Mouse (Mus musculus): ENCODE data around the gene Armcx4. TPM values are rescaled to one million over a fixed set of nuclear protein-coding genes. Genes with fewer than 3 reads are reported as not detected.
"Not testable (repeated sequence)": the region's sequence is repeated elsewhere in the genome, so short reads cannot be mapped to it uniquely, and the experiment has no call there.

Gene Armcx4
- polyA plus RNA-seq, 1 experiment from 2014 or later = 5.6 TPM

- 92% methylated on average over 10 of the region's 10 CpGs for WGBS
Measured at GRCm38 (mm10) chrX:134690871-134691539, 4.7 kb downstream of the Armcx4 start.

GRCm38 (mm10) chrX:134691540-134691935 lies 5.2 kb downstream of the Armcx4 start:
- Histone ChIP-seq H3K4me1 (no peaks in the 10 kb centered on the region), H3K4me3 (no peak overlapping the region), H3K36me3 (peaks cover 40% of the 10 kb centered on the region), H3K4me2 (no peak overlapping the region), H3K9ac (no peak overlapping the region), H3K27me3 (peaks cover 12% of the 10 kb centered on the region; the same call in 1 of the 2 replicates), H3K27ac (no peak overlapping the region), H3K9me3 (no peaks in the 10 kb centered on the region)
- WGBS = 88% methylated on average over 2 of the region's 2 CpGs
- ATAC-seq (ENCODE audit: insufficient number of reproducible peaks, low FRiP score, low TSS enrichment, low read depth) = no peak

More at GRCm38 (mm10) chrX:134690871-134691539, 4.7 kb downstream of the Armcx4 start:
- no peak overlapping the region for H3K4me2 ChIP-seq
- peaks cover 17% of the 10 kb centered on the region; the same call in 1 of the 2 replicates for H3K27me3 ChIP-seq
- H3K4me3 ChIP-seq = no peak overlapping the region
- no peak for ATAC-seq (ENCODE audit: insufficient number of reproducible peaks, low FRiP score, low TSS enrichment, low read depth)
- no peaks in the 10 kb centered on the region for H3K9me3 ChIP-seq
- H3K4me1 ChIP-seq = no peaks in the 10 kb centered on the region
- peaks cover 40% of the 10 kb centered on the region for H3K36me3 ChIP-seq
- no peak overlapping the region for H3K9ac ChIP-seq
- H3K27ac ChIP-seq = no peak overlapping the region

GRCm38 (mm10) chrX:134716863-134717262 lies 30.5 kb downstream of the Armcx4 start:
- Histone ChIP-seq H3K4me1 (no peaks in the 10 kb centered on the region), H3K36me3 (peaks cover 12% of the 10 kb centered on the region), H3K9me3 (no peaks in the 10 kb centered on the region), H3K4me2 (no peak overlapping the region), H3K27ac (no peak overlapping the region), H3K27me3 (peaks cover 12% of the 10 kb centered on the region; the same call in 1 of the 2 replicates), H3K9ac (no peak overlapping the region), H3K4me3 (no peak overlapping the region)
- WGBS = 33% methylated on average over 3 of the region's 3 CpGs
- no peak for ATAC-seq (ENCODE audit: insufficient number of reproducible peaks, low FRiP score, low TSS enrichment, low read depth)

- H3K4me1 ChIP-seq = no peaks in the 10 kb centered on the region
- peak within 1 kb of the TSS; percentile 53 for H3K4me3 ChIP-seq
- H3K27ac ChIP-seq = peak within 1 kb of the TSS; percentile 90
- peak within 1 kb of the TSS; percentile 32; the same call in 1 of the 2 replicates for H3K9ac ChIP-seq
- 19% methylated on average over 16 of the region's 16 CpGs for WGBS
- peaks cover 12% of the 10 kb centered on the region; the same call in 1 of the 2 replicates for H3K27me3 ChIP-seq
- peaks cover 12% of the 10 kb centered on the region for H3K36me3 ChIP-seq
- H3K4me2 ChIP-seq = peak within 1 kb of the TSS; percentile 40
- H3K9me3 ChIP-seq = no peaks in the 10 kb centered on the region
- ATAC-seq (ENCODE audit: insufficient number of reproducible peaks, low FRiP score, low TSS enrichment, low read depth) = peak; percentile 93
Measured at GRCm38 (mm10) chrX:134717752-134718308, 31.5 kb downstream of the Armcx4 start, which contains the start of gene Armcx1. Armcx1 (plus strand) TSS chrX:134717963.

- H3K4me3 ChIP-seq = peak overlapping the region; percentile 53
- H3K4me2 ChIP-seq = peak overlapping the region; percentile 40
- no peaks in the 10 kb centered on the region for H3K9me3 ChIP-seq
- peaks cover 12% of the 10 kb centered on the region; the same call in 1 of the 2 replicates for H3K27me3 ChIP-seq
- H3K36me3 ChIP-seq = peaks cover 12% of the 10 kb centered on the region
- WGBS = 28% methylated on average over 14 of the region's 14 CpGs
- 0 out of 2 replicates have a peak overlapping the region, but pooled peaks have one; percentile 32 for H3K9ac ChIP-seq
- H3K4me1 ChIP-seq = no peaks in the 10 kb centered on the region
- ATAC-seq (ENCODE audit: insufficient number of reproducible peaks, low FRiP score, low TSS enrichment, low read depth) = peak; percentile 84
- H3K27ac ChIP-seq = peak overlapping the region; percentile 90
Measured at GRCm38 (mm10) chrX:134718524-134718923, 32.2 kb downstream of the Armcx4 start.

GRCm38 (mm10) chrX:134723762-134724161 lies 37.4 kb downstream of the Armcx4 start:
- H3K36me3 ChIP-seq = peaks cover 12% of the 10 kb centered on the region
- not testable (repeated sequence) for H3K4me2 ChIP-seq; H3K4me1 ChIP-seq; H3K27ac ChIP-seq; H3K4me3 ChIP-seq; H3K9ac ChIP-seq; H3K27me3 ChIP-seq; ATAC-seq (ENCODE audit: insufficient number of reproducible peaks, low FRiP score, low TSS enrichment, low read depth); H3K9me3 ChIP-seq
- 55% methylated on average over 2 of the region's 2 CpGs for WGBS

GRCm38 (mm10) chrX:134729778-134730177 lies 43.5 kb downstream of the Armcx4 start:
- 47% methylated on average over 4 of the region's 4 CpGs for WGBS
- Histone ChIP-seq H3K27me3 (peaks cover 15% of the 10 kb centered on the region), H3K4me3 (no peak overlapping the region), H3K27ac (no peak overlapping the region), H3K4me2 (no peak overlapping the region), H3K4me1 (no peaks in the 10 kb centered on the region), H3K9ac (no peak overlapping the region), H3K36me3 (no peaks in the 10 kb centered on the region), H3K9me3 (no peaks in the 10 kb centered on the region)
- ATAC-seq (ENCODE audit: insufficient number of reproducible peaks, low FRiP score, low TSS enrichment, low read depth) = no peak

GRCm38 (mm10) chrX:134737796-134738195 lies 51.5 kb downstream of the Armcx4 start:
- no peaks in the 10 kb centered on the region for H3K9me3 ChIP-seq
- H3K36me3 ChIP-seq = no peaks in the 10 kb centered on the region
- no peak overlapping the region for H3K4me2 ChIP-seq
- no peak overlapping the region for H3K4me3 ChIP-seq
- no peak overlapping the region for H3K27ac ChIP-seq
- peaks cover 14% of the 10 kb centered on the region; the same call in 1 of the 2 replicates for H3K27me3 ChIP-seq
- no peaks in the 10 kb centered on the region for H3K4me1 ChIP-seq
- 83% methylated on average over 1 of the region's 1 CpGs for WGBS
- H3K9ac ChIP-seq = no peak overlapping the region
- ATAC-seq (ENCODE audit: insufficient number of reproducible peaks, low FRiP score, low TSS enrichment, low read depth) = no peak

- H3K4me2 ChIP-seq = no peak overlapping the region
- 68% methylated on average over 4 of the region's 4 CpGs for WGBS
- H3K27ac ChIP-seq = no peak overlapping the region
- H3K4me1 ChIP-seq = no peaks in the 10 kb centered on the region
- H3K27me3 ChIP-seq = peaks cover 11% of the 10 kb centered on the region; the same call in 1 of the 2 replicates
- H3K4me3 ChIP-seq = no peak overlapping the region
- H3K9me3 ChIP-seq = no peaks in the 10 kb centered on the region
- ATAC-seq (ENCODE audit: insufficient number of reproducible peaks, low FRiP score, low TSS enrichment, low read depth) = no peak
- no peak overlapping the region for H3K9ac ChIP-seq
- H3K36me3 ChIP-seq = no peaks in the 10 kb centered on the region
Measured at GRCm38 (mm10) chrX:134739160-134739559, 52.8 kb downstream of the Armcx4 start.

- ATAC-seq (ENCODE audit: insufficient number of reproducible peaks, low FRiP score, low TSS enrichment, low read depth) = no peak
- Histone ChIP-seq H3K4me1 (no peaks in the 10 kb centered on the region), H3K9ac (no peak overlapping the region), H3K4me2 (no peak overlapping the region), H3K9me3 (no peaks in the 10 kb centered on the region), H3K27me3 (peaks cover 18% of the 10 kb centered on the region), H3K27ac (no peak overlapping the region), H3K36me3 (no peaks in the 10 kb centered on the region), H3K4me3 (no peak overlapping the region)
- WGBS = 59% methylated on average over 5 of the region's 5 CpGs
Measured at GRCm38 (mm10) chrX:134741862-134742261, 55.5 kb downstream of the Armcx4 start.

All from limb, embryonic 15.5 days (tissue).